Mouse (Mus musculus) midbrain, postnatal 0 days (tissue): ENCODE measurements at regions not wholly inside any gene's neighbourhood (a gene's known extent, or its start where the extent isn't known, plus 50 kb on each side); places are given as distances from the start of the nearest gene placed in this dataset.

ENCODE experiments used
- ATAC-seq: fragments of 200-750 bp; cut with Nextera tagmentation; 2 replicates; pipeline ENCODE4 v1.8.0; 2017; ENCODE audit warnings: moderate number of reproducible peaks, mild to moderate bottlenecking, moderate TSS enrichment, moderate library complexity; ENCODE audit not compliant: low FRiP score
- DNase-seq: peaks from one replicate; pipeline ENCODE4 v3.0.0-alpha.2; 2015; ENCODE audit warnings: low spot score
- H3K27ac ChIP-seq: fragments of 300-500 bp; sonication (generic); 2 replicates; pipeline ENCODE4 v1.5.1; 2014; ENCODE audit warnings: low read depth, mild to moderate bottlenecking, low read length, mixed read lengths
- H3K27me3 ChIP-seq: fragments of 300-500 bp; sonication (generic); 2 replicates; pipeline ENCODE4 v1.6.1; 2014; ENCODE audit warnings: low read length, control low read depth, mixed read lengths; ENCODE audit not compliant: insufficient read depth
- H3K36me3 ChIP-seq: fragments of 300-500 bp; sonication (generic); 2 replicates; pipeline ENCODE4 v1.6.1; 2014; ENCODE audit warnings: low read length, control low read depth, mixed read lengths; ENCODE audit not compliant: insufficient read depth
- H3K4me1 ChIP-seq: fragments of 300-500 bp; sonication (generic); 2 replicates; pipeline ENCODE4 v1.6.1; 2014; ENCODE audit warnings: mild to moderate bottlenecking, control low read depth, antibody characterized with exemption, low read length, mixed read lengths; ENCODE audit not compliant: insufficient read depth
- H3K4me2 ChIP-seq: fragments of 300-500 bp; sonication (generic); 2 replicates; pipeline ENCODE4 v1.6.1; 2014; ENCODE audit warnings: low read depth, mild to moderate bottlenecking, low read length, mixed read lengths; ENCODE audit not compliant: poor library complexity, severe bottlenecking
- H3K4me3 ChIP-seq: fragments of 300-500 bp; sonication (generic); 2 replicates; pipeline ENCODE4 v1.5.1; 2014; ENCODE audit warnings: low read depth, mild to moderate bottlenecking, low read length, moderate library complexity
- H3K9ac ChIP-seq: fragments of 300-500 bp; sonication (generic); replicated peaks from 2 replicates; pipeline ENCODE4 v1.6.1; 2014; ENCODE audit warnings: mild to moderate bottlenecking, low read length, moderate library complexity, mixed read lengths; ENCODE audit not compliant: poor library complexity, severe bottlenecking
- H3K9me3 ChIP-seq: fragments of 300-500 bp; sonication (generic); 2 replicates; pipeline ENCODE4 v1.6.1; 2016; ENCODE audit warnings: low read length, control low read depth
- CTCF ChIP-seq: IDR thresholded peaks from 2 replicates; pipeline ENCODE4 v1.5.1; 2016; ENCODE audit warnings: antibody characterized with exemption, mild to moderate bottlenecking
- WGBS: fragments of 180-500 bp; shearing (Covaris S2); extraction: QIAGEN DNeasy Blood & Tissue Kit; methylation state at CpG from one replicate; pipeline ENCODE4 v1.1.7; 2014; 5-methylcytosine and 5-hydroxymethylcytosine counted together

- Histone ChIP-seq H3K9me3 (no peaks in the 10 kb centered on the region), H3K4me2 (no peak overlapping the region), H3K27me3 (no peaks in the 10 kb centered on the region), H3K4me3 (no peak overlapping the region), H3K9ac (no peak overlapping the region), H3K36me3 (no peaks in the 10 kb centered on the region), H3K27ac (no peak overlapping the region), H3K4me1 (no peaks in the 10 kb centered on the region)
- no peak for ATAC-seq
- TF ChIP-seq CTCF: no peak
- 95% methylated on average over 3 of the region's 3 CpGs for WGBS
- no peak for DNase-seq
Observed at GRCm38 (mm10) chr11:64610724-64611123, 174.3 kb upstream of the F930015N05Rik start.

DNA sequence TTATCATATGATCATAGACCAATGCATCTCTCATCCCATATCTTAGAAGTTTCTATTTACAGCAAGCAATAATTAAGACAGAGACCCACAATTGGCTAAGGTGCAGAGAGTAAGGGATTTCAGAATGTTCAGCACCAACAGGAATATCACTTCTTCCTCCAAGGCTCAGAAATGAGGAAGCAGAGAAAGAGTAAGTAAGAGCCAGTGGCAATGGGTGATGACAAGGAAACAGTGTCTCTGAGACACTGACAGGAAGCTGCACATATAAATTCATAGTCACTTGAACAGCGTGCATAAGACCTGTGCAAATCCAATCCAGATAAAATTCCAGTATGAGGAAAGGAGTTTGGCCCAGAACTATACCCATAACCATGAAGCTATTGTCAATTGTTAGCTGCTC is 178.7 kb upstream of the F930015N05Rik start:
- 47% methylated on average over 1 of the region's 1 CpGs for WGBS
- TF ChIP-seq CTCF: no peak
- ATAC-seq: no peak
- no peaks in the 10 kb centered on the region for H3K9me3 ChIP-seq
- no peaks in the 10 kb centered on the region for H3K4me1 ChIP-seq
- H3K4me2 ChIP-seq: no peak overlapping the region
- no peaks in the 10 kb centered on the region for H3K27me3 ChIP-seq
- no peak for DNase-seq
- no peak overlapping the region for H3K4me3 ChIP-seq
- H3K9ac ChIP-seq: no peak overlapping the region
- H3K27ac ChIP-seq: no peak overlapping the region
- no peaks in the 10 kb centered on the region for H3K36me3 ChIP-seq

GRCm38 (mm10) chr11:64618631-64619385 is 182.4 kb upstream of the F930015N05Rik start:
- no peak for DNase-seq
- 67% methylated on average over 5 of the region's 5 CpGs for WGBS

GRCm38 (mm10) chr11:64627180-64627579 is 190.7 kb upstream of the F930015N05Rik start:
- no peak for ATAC-seq
- Histone ChIP-seq H3K4me2 (no peak overlapping the region), H3K9me3 (no peaks in the 10 kb centered on the region), H3K9ac (no peak overlapping the region), H3K4me1 (no peaks in the 10 kb centered on the region), H3K27ac (no peak overlapping the region), H3K4me3 (no peak overlapping the region), H3K27me3 (no peaks in the 10 kb centered on the region), H3K36me3 (no peaks in the 10 kb centered on the region)
- no peak for TF ChIP-seq CTCF
- WGBS: 76% methylated on average over 7 of the region's 7 CpGs
- peak; percentile 1 for DNase-seq

More at GRCm38 (mm10) chr11:64618631-64619385, 182.4 kb upstream of the F930015N05Rik start:
- Histone ChIP-seq H3K4me3 (no peak overlapping the region), H3K4me2 (no peak overlapping the region), H3K9me3 (no peaks in the 10 kb centered on the region), H3K36me3 (no peaks in the 10 kb centered on the region), H3K27ac (no peak overlapping the region), H3K27me3 (no peaks in the 10 kb centered on the region), H3K4me1 (no peaks in the 10 kb centered on the region), H3K9ac (no peak overlapping the region)
- no peak for TF ChIP-seq CTCF
- ATAC-seq: no peak

- TF ChIP-seq CTCF: no peak
- ATAC-seq: no peak
- no peak overlapping the region for H3K27ac ChIP-seq
- no peaks in the 10 kb centered on the region for H3K36me3 ChIP-seq
- H3K4me3 ChIP-seq: no peak overlapping the region
- no peaks in the 10 kb centered on the region for H3K4me1 ChIP-seq
- WGBS: 18% methylated on average over 4 of the region's 4 CpGs
- no peaks in the 10 kb centered on the region for H3K27me3 ChIP-seq
- DNase-seq: peak; percentile 69
- H3K4me2 ChIP-seq: no peak overlapping the region
- H3K9ac ChIP-seq: no peak overlapping the region
- no peaks in the 10 kb centered on the region for H3K9me3 ChIP-seq
Observed at GRCm38 (mm10) chr11:64640947-64641346, 204.5 kb upstream of the F930015N05Rik start.

GRCm38 (mm10) chr11:64643171-64643570 is 206.7 kb upstream of the F930015N05Rik start:
- Histone ChIP-seq H3K36me3 (no peaks in the 10 kb centered on the region), H3K27me3 (no peaks in the 10 kb centered on the region), H3K4me3 (no peak overlapping the region), H3K4me1 (no peaks in the 10 kb centered on the region), H3K27ac (no peak overlapping the region), H3K4me2 (no peak overlapping the region), H3K9ac (no peak overlapping the region), H3K9me3 (no peaks in the 10 kb centered on the region)
- no peak for ATAC-seq
- no peak for DNase-seq
- WGBS: 64% methylated on average over 5 of the region's 5 CpGs
- TF ChIP-seq CTCF: no peak
